Mouse (Mus musculus) c-Kit-positive CD71-positive TER-119-negative erythroid progenitor cells, embryonic 14.5 days (primary cell): ENCODE measurements around the gene Pam16.

Experiments
- DNase-seq: peaks from one replicate; pipeline ENCODE4 v3.0.0-alpha.2; 2013; ENCODE audit warnings: low read depth

Gene Pam16

GRCm38 (mm10) chr16:4645867-4646266 is 21.1 kb upstream of the Pam16 start:
- no peak for DNase-seq

- no peak for DNase-seq
Measured at GRCm38 (mm10) chr16:4643670-4644419, 19.1 kb upstream of the Pam16 start.

- DNase-seq = no peak
Measured at GRCm38 (mm10) chr16:4642937-4643336, 18.1 kb upstream of the Pam16 start.

GRCm38 (mm10) chr16:4642190-4642589 is 17.4 kb upstream of the Pam16 start:
- DNase-seq = no peak

- no peak for DNase-seq
Measured at GRCm38 (mm10) chr16:4641119-4641838, 16.5 kb upstream of the Pam16 start.

GRCm38 (mm10) chr16:4640267-4641005 is 15.6 kb upstream of the Pam16 start:
- no peak for DNase-seq

- peak; percentile 86 for DNase-seq
Measured at GRCm38 (mm10) chr16:4639831-4640237, 15.0 kb upstream of the Pam16 start, which contains the start of the genes Vasn and Dnaja3. Gene Vasn (plus strand): TSS chr16:4639941. Gene Dnaja3 (plus strand): TSS chr16:4639989.

GRCm38 (mm10) chr16:4638891-4639390 is 14.2 kb upstream of the Pam16 start:
- no peak for DNase-seq

- no peak for DNase-seq
Measured at GRCm38 (mm10) chr16:4635760-4636159, 11.0 kb upstream of the Pam16 start.

- no peak for DNase-seq
Measured at GRCm38 (mm10) chr16:4634681-4635080, 9.9 kb upstream of the Pam16 start.

GRCm38 (mm10) chr16:4633661-4634060 is 8.9 kb upstream of the Pam16 start:
- no peak for DNase-seq

- DNase-seq = no peak
Measured at GRCm38 (mm10) chr16:4632050-4632449, 7.3 kb upstream of the Pam16 start.

- DNase-seq = peak; percentile 66
Measured at GRCm38 (mm10) chr16:4629950-4630349, 5.2 kb upstream of the Pam16 start.

- no peak for DNase-seq
Measured at GRCm38 (mm10) chr16:4628898-4629419, 4.2 kb upstream of the Pam16 start.

- no peak for DNase-seq
Measured at GRCm38 (mm10) chr16:4627105-4627504, 2.3 kb upstream of the Pam16 start.

- DNase-seq = peak; percentile 36
Measured at GRCm38 (mm10) chr16:4624074-4624473, 714 bp downstream of the Pam16 start.

- DNase-seq = no peak
Measured at GRCm38 (mm10) chr16:4616829-4617228, 8.0 kb downstream of the Pam16 start.

GRCm38 (mm10) chr16:4615297-4615696 is 9.5 kb downstream of the Pam16 start:
- DNase-seq = no peak

- DNase-seq = no peak
Measured at GRCm38 (mm10) chr16:4614639-4615038, 10.1 kb downstream of the Pam16 start.

- no peak for DNase-seq
Measured at GRCm38 (mm10) chr16:4613736-4614135, 11.1 kb downstream of the Pam16 start.

- DNase-seq = no peak
Measured at GRCm38 (mm10) chr16:4611676-4612075, 13.1 kb downstream of the Pam16 start.

GRCm38 (mm10) chr16:4611193-4611592 is 13.6 kb downstream of the Pam16 start:
- no peak for DNase-seq
